Mouse (Mus musculus): ENCODE results near the gene Gm21915.

- TF ChIP-seq CTCF (IDR thresholded peaks at IDR 0.05; ENCODE audit: insufficient read depth, low read depth, low read length) (no peak), POLR2A (IDR thresholded peaks at IDR 0.05; ENCODE audit: insufficient read depth, low read depth, low read length) (no peak)
Observed at GRCm38 (mm10) chr9:40651239-40651859, 19.1 kb upstream of the Gm21915 start.
